Mouse (Mus musculus) myocyte (in vitro differentiated cells): ENCODE data around the gene Rasd1.

Experiments used
- CEBPB ChIP-seq: IDR thresholded peaks from 2 replicates; pipeline ENCODE4 v1.6.1; 2011; ENCODE audit warnings: mild to moderate bottlenecking, moderate library complexity; ENCODE audit not compliant: poor library complexity, insufficient read depth, severe bottlenecking
- E2F4 ChIP-seq: IDR thresholded peaks from one replicate; pipeline ENCODE4 v1.6.1; 2011; ENCODE audit warnings: mild to moderate bottlenecking, control low read depth, moderate library complexity; ENCODE audit not compliant: insufficient read depth
- MAX ChIP-seq: IDR thresholded peaks from one replicate; pipeline ENCODE4 v1.6.1; 2011; ENCODE audit warnings: low read depth, mild to moderate bottlenecking, control low read depth
- MYOG ChIP-seq, 3 experiments: IDR thresholded peaks; one replicate each; pipeline ENCODE4 v1.6.1; 2011; ENCODE audit warnings: control low read depth in 2 of 3, low read depth in 2 of 3, mild to moderate bottlenecking in 2 of 3; ENCODE audit not compliant: insufficient read length in 2 of 3, control insufficient read depth in 1 of 3, insufficient read depth in 1 of 3
- POLR2A ChIP-seq: IDR thresholded peaks from one replicate; pipeline ENCODE4 v1.6.1; 2011; ENCODE audit warnings: low read depth, mild to moderate bottlenecking, control low read depth, moderate library complexity; ENCODE audit not compliant: insufficient read length
- POLR2AphosphoS2 ChIP-seq: IDR thresholded peaks from one replicate; pipeline ENCODE4 v1.6.1; 2011; ENCODE audit warnings: low read depth, control low read depth; ENCODE audit not compliant: insufficient read length
- SRF ChIP-seq: IDR thresholded peaks from one replicate; pipeline ENCODE4 v1.6.1; 2011; ENCODE audit warnings: low read depth; ENCODE audit not compliant: control insufficient read depth, insufficient read length
- TCF3 ChIP-seq: IDR thresholded peaks from one replicate; pipeline ENCODE4 v1.6.1; 2011; ENCODE audit warnings: low read depth, control low read depth; ENCODE audit not compliant: insufficient read length
- USF1 ChIP-seq: IDR thresholded peaks from one replicate; pipeline ENCODE4 v1.6.1; 2011; ENCODE audit warnings: low read depth, mild to moderate bottlenecking, control low read depth, moderate library complexity

GRCm38 (mm10) chr11:59930031-59930430 lies 34.7 kb downstream of the Rasd1 start:
- TF ChIP-seq TCF3 (no peak), POLR2A (no peak), MYOG (IDR thresholded peaks at IDR 0.05; ENCODE audit: control insufficient read depth in 1 of 3, insufficient read depth in 1 of 3, insufficient read length in 2 of 3, low read depth in 2 of 3) (no peak), POLR2AphosphoS2 (no peak), SRF (no peak), USF1 (no peak), MAX (no peak), E2F4 (no peak), CEBPB (no peak)
